Mouse (Mus musculus) limb, embryonic 14.5 days (tissue): Measurements from ENCODE around the gene Ankrd34a. TPM values are rescaled to one million over a fixed set of nuclear protein-coding genes. Genes with fewer than 3 reads are reported as not detected.

Experiments
- ATAC-seq: fragments of 200-750 bp; cut with Nextera tagmentation; 2 replicates; pipeline ENCODE4 v1.8.0; 2017; ENCODE audit warnings: low read depth, moderate number of reproducible peaks, moderate TSS enrichment; ENCODE audit not compliant: low FRiP score
- DNase-seq: peaks from one replicate; pipeline ENCODE4 v3.0.0-alpha.2; 2015; ENCODE audit warnings: low spot score
- H3K27ac ChIP-seq: fragments of 300-500 bp; sonication (generic); replicated peaks from 2 replicates; pipeline ENCODE4 v1.5.1; 2014; ENCODE audit warnings: low read depth, mild to moderate bottlenecking, low read length, moderate library complexity, mixed read lengths
- H3K27me3 ChIP-seq: fragments of 300-500 bp; sonication (generic); 2 replicates; pipeline ENCODE4 v1.6.1; 2014; ENCODE audit warnings: low read length, mixed read lengths; ENCODE audit not compliant: control insufficient read depth, insufficient read depth
- H3K36me3 ChIP-seq: fragments of 300-500 bp; sonication (generic); 2 replicates; pipeline ENCODE4 v1.6.1; 2014; ENCODE audit warnings: mild to moderate bottlenecking, low read length, moderate library complexity, mixed read lengths; ENCODE audit not compliant: control insufficient read depth, insufficient read depth
- H3K4me1 ChIP-seq: fragments of 300-500 bp; sonication (generic); 2 replicates; pipeline ENCODE4 v1.6.1; 2014; ENCODE audit warnings: antibody characterized with exemption, low read length, mixed read lengths; ENCODE audit not compliant: control insufficient read depth, insufficient read depth
- H3K4me2 ChIP-seq: fragments of 300-500 bp; sonication (generic); replicated peaks from 2 replicates; pipeline ENCODE4 v1.6.1; 2014; ENCODE audit warnings: low read depth, mild to moderate bottlenecking, low read length, moderate library complexity; ENCODE audit not compliant: severe bottlenecking
- H3K4me3 ChIP-seq: fragments of 300-500 bp; sonication (generic); replicated peaks from 2 replicates; pipeline ENCODE4 v1.5.1; 2014; ENCODE audit warnings: low read length
- H3K9ac ChIP-seq: fragments of 300-500 bp; sonication (generic); 2 replicates; pipeline ENCODE4 v1.6.1; 2014; ENCODE audit warnings: mild to moderate bottlenecking, low read depth, low read length, moderate library complexity; ENCODE audit not compliant: severe bottlenecking
- H3K9me3 ChIP-seq: fragments of 300-500 bp; sonication (generic); 2 replicates; pipeline ENCODE4 v1.6.1; 2016; ENCODE audit warnings: low read length; ENCODE audit not compliant: control insufficient read depth
- POLR2A ChIP-seq: fragments of 200-500 bp; IDR thresholded peaks from 2 replicates; pipeline ENCODE4 v1.8.0; 2012; ENCODE audit warnings: inconsistent platforms, mild to moderate bottlenecking, moderate library complexity, borderline replicate concordance; ENCODE audit not compliant: insufficient read depth, insufficient read length; ENCODE audit errors: extremely low read depth
- WGBS: fragments of 180-500 bp; shearing (Covaris S2); extraction: QIAGEN DNeasy Blood & Tissue Kit; methylation state at CpG from one replicate; pipeline ENCODE4 v1.1.7; 2014; 5-methylcytosine and 5-hydroxymethylcytosine counted together
- polyA plus RNA-seq, 2 experiments: library from polyadenylated mRNA; depleted of rRNA in 1 of 2; stranded (reverse) in 1 of 2; unstranded in 1 of 2; fragments of >200 nt; fragmentation: Nextera tagmentation in 1 of 2; extraction: Ambion mirVana in 1 of 2; gene quantifications; 2 replicates each; pipeline versions ENCODE4 v1.2.1 to v1.2.3; 2012 to 2014

Gene Ankrd34a
- polyA plus RNA-seq, 2 experiments: 1.8 to 2.7 TPM

DNA sequence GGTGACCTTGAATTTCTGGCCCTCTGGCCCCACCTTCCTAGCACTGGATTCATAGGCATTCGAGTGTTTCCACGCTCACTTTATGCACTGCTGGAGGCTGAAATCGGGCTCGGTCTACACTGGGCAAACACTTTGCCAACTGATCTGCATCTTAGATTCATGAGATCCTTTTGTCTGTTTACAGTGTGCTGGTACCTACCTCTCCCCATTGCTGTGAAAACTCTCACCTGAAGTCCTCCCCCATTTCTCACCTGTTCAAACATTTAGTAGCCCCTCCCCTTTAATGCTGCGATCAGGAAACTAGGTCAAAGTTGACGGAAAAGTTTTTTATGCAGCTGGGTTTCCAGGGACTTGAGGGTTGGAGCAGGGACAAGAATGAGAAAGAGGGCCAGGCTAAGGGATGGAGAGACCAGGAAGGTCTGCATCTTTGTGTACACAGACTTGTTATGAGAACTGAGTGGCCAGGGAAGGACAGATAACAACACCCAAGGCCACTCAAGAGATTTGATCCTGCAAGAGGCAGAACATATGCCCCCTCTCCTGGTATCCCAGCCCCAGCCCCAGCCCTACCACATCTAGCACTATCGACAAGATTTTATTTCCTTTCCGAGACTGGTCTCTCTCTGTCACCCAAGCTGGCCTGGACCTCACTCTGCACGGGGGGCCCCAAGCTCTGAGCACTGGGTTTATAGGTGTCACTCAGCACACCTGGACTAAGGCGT lies 32.4 kb upstream of the Ankrd34a start:
- TF ChIP-seq POLR2A: no peak
- no peak overlapping the region for H3K4me2 ChIP-seq
- ATAC-seq (no peak; the same call in 1 of the 2 replicates), DNase-seq (no peak)
- no peaks in the 10 kb centered on the region for H3K27me3 ChIP-seq
- peak overlapping the region; percentile 55; the same call in 1 of the 2 replicates for H3K27ac ChIP-seq
- H3K4me3 ChIP-seq: no peak overlapping the region
- H3K9ac ChIP-seq: no peak overlapping the region
- no peaks in the 10 kb centered on the region for H3K9me3 ChIP-seq
- H3K36me3 ChIP-seq: peaks cover 25% of the 10 kb centered on the region
- WGBS: 41% methylated on average over 10 of the region's 10 CpGs
- peaks cover 28% of the 10 kb centered on the region for H3K4me1 ChIP-seq

DNA sequence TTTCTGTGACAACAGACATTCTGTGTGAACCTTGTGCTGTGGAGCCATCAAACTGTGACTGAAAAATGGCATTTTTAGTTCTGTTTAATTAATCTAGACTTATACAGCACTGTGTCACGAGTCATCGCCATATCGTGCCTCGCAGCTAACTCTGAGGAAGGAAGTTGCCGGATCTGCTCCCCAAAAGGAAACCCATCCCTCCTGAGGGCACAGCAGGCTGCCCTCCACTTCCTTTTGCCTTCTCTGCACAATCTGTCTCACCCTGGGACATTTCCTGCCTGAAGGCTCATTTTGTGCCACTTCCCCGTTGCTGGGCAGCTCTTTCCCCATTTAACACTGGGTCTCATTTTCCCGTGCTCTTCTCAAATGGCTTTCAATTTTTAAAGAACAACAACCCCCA lies 31.8 kb upstream of the Ankrd34a start:
- Histone ChIP-seq H3K27ac (peak overlapping the region; percentile 55; the same call in 1 of the 2 replicates), H3K36me3 (peaks cover 22% of the 10 kb centered on the region), H3K4me2 (no peak overlapping the region), H3K9me3 (no peaks in the 10 kb centered on the region), H3K27me3 (no peaks in the 10 kb centered on the region), H3K4me1 (peaks cover 24% of the 10 kb centered on the region), H3K9ac (no peak overlapping the region), H3K4me3 (no peak overlapping the region)
- WGBS: 47% methylated on average over 7 of the region's 7 CpGs
- ATAC-seq: no peak
- DNase-seq: no peak
- no peak for TF ChIP-seq POLR2A

- H3K27ac ChIP-seq: no peak overlapping the region
- ATAC-seq: no peak
Observed at GRCm38 (mm10) chr3:96565105-96565504, 31.3 kb upstream of the Ankrd34a start.

GRCm38 (mm10) chr3:96566661-96567450 lies 29.6 kb upstream of the Ankrd34a start:
- WGBS: 81% methylated on average over 8 of the region's 8 CpGs
- Histone ChIP-seq H3K36me3 (peaks cover under 1% of the 10 kb centered on the region; the same call in 1 of the 2 replicates), H3K27ac (no peak overlapping the region), H3K9me3 (no peaks in the 10 kb centered on the region), H3K4me1 (peaks cover 8% of the 10 kb centered on the region), H3K9ac (no peak overlapping the region), H3K27me3 (no peaks in the 10 kb centered on the region), H3K4me3 (no peak overlapping the region), H3K4me2 (no peak overlapping the region)
- no peak for ATAC-seq
- no peak for DNase-seq
- no peak for TF ChIP-seq POLR2A

More at GRCm38 (mm10) chr3:96565105-96565504, 31.3 kb upstream of the Ankrd34a start:
- no peak for DNase-seq
- H3K9ac ChIP-seq: no peak overlapping the region
- H3K4me1 ChIP-seq: peaks cover 19% of the 10 kb centered on the region
- no peak for TF ChIP-seq POLR2A
- H3K9me3 ChIP-seq: no peaks in the 10 kb centered on the region
- 94% methylated on average over 2 of the region's 3 CpGs for WGBS
- no peaks in the 10 kb centered on the region for H3K27me3 ChIP-seq
- no peak overlapping the region for H3K4me3 ChIP-seq
- peaks cover 17% of the 10 kb centered on the region for H3K36me3 ChIP-seq
- H3K4me2 ChIP-seq: no peak overlapping the region

DNA sequence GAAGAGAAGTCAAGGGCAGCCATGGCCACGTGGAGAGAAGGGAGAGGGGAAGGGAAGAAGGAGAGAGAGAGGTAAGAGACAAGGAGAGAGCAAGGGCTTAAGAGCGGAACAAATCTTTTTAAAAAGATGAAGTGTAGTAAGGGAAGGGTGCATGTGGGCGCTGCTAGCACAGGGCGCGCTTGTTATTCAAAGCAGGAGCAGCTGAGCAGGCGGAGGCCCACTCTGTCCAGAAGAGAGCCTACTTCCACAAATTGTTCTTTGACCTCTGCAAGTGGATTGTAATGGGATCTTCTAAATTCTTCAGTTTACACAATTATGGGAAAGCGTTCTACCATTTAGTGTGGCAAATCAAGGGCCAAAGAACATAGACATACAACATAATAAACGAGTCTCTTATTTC lies 27.8 kb upstream of the Ankrd34a start:
- no peak overlapping the region for H3K4me3 ChIP-seq
- H3K27ac ChIP-seq: no peak overlapping the region
- H3K4me1 ChIP-seq: peaks cover 8% of the 10 kb centered on the region
- ATAC-seq: no peak
- no peak overlapping the region for H3K9ac ChIP-seq
- TF ChIP-seq POLR2A: no peak
- H3K9me3 ChIP-seq: no peaks in the 10 kb centered on the region
- no peak overlapping the region for H3K4me2 ChIP-seq
- no peak for DNase-seq
- H3K36me3 ChIP-seq: no peaks in the 10 kb centered on the region
- no peaks in the 10 kb centered on the region for H3K27me3 ChIP-seq
- whole genome bisulfite sequencing: 80% methylated on average over 8 of the region's 8 CpGs
